Comparison of ENCODE assay signal across 10 mouse cellular contexts in the genomic region with DNA sequence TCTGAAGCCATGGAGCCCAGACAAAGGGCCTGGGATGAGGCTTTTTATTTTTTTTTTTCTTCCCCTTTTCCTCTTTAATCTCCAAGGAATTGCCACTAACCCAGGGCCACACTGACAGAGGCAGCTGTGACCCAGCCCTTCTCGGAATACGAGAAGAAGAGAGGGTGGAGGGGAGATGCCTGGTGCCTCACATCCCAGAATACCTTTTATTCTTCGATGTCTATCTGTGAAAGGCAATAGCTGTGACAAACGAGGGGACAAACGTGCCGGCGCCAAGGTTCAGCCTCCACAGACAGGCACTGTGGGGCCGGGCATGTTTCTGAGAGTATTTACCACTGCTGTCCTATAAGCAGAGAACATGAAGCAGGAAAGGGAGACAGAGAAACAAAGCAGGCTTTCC.
DNase-seq lines count a peak whose midpoint lies in the region; ATAC-seq and TF ChIP-seq lines count a peak whose summit lies in the region.
"Had no signal": no experiment of that assay in that cellular context is flagged by ENCODE, and none has a peak within 500 bp of the region (broad histone marks: within the 10 kb centered on the region; RNA-seq: fewer than 3 reads in every experiment).

No protein-coding gene starts in this region.

- WGBS in heart, embryonic 14.5 days, result 59% methylated on average over 8 of the region's 8 CpGs
- WGBS in heart, embryonic 11.5 days (ENCODE audit: insufficient replicate concordance), result 60% methylated on average over 8 of the region's 8 CpGs
- 83% methylated on average over 8 of the region's 8 CpGs for WGBS in thymus, adult 2 months
- 7% methylated on average over 8 of the region's 8 CpGs for WGBS in midbrain, embryonic 13.5 days

- H3K4me3 ChIP-seq in heart, embryonic 14.5 days (ENCODE audit: control insufficient read depth in 1 of 2, insufficient read depth in 1 of 2, low read depth in 1 of 2, low read length in 2 of 2), result no peak overlapping the region
- no peak overlapping the region for H3K4me3 ChIP-seq in heart, embryonic 11.5 days (ENCODE audit: low read depth, low read length)
- H3K4me3 ChIP-seq in thymus, adult 2 months (ENCODE audit: control insufficient read depth, insufficient read depth, low read length), result no peak overlapping the region
- H3K4me3 ChIP-seq in midbrain, embryonic 13.5 days (replicated peaks), result no peak overlapping the region
- H3K4me3 ChIP-seq: heart, embryonic 10.5 days had no signal

- DNase-seq in thymus, postnatal 4 days, result peak; percentile 31
- no peak for DNase-seq in thymus, adult 2 months
- DNase-seq in right cerebral cortex, postnatal 25 days, result no peak
- DNase-seq in thymus, postnatal 25 days, result no peak

- H3K27ac ChIP-seq in heart, embryonic 14.5 days (replicated peaks in 1 of 2; ENCODE audit: control insufficient read depth in 1 of 2, insufficient read depth in 1 of 2, low read depth in 2 of 2, low read length in 2 of 2), result no peak overlapping the region
- H3K27ac ChIP-seq in heart, embryonic 11.5 days (ENCODE audit: low read depth, low read length), result no peak overlapping the region
- H3K27ac ChIP-seq in thymus, adult 2 months (ENCODE audit: control insufficient read depth, insufficient read depth, low read length), result no peak overlapping the region
- peak overlapping the region; percentile 58 for H3K27ac ChIP-seq in midbrain, embryonic 13.5 days
- H3K27ac ChIP-seq: heart, embryonic 10.5 days had no signal

- no peak for TF ChIP-seq POLR2A in thymus, adult 2 months (IDR thresholded peaks at IDR 0.05; ENCODE audit: control insufficient read depth, extremely low read depth, insufficient read depth, low read length, poor library complexity)

- no peak for ATAC-seq in heart, embryonic 14.5 days (ENCODE audit: insufficient number of reproducible peaks, insufficient read depth, low FRiP score, low read depth)
- no peak for ATAC-seq in heart, embryonic 11.5 days (replicated peaks; ENCODE audit: insufficient number of reproducible peaks, low FRiP score, low TSS enrichment)
- peak; percentile 49; the same call in 1 of the 2 replicates for ATAC-seq in midbrain, embryonic 13.5 days
- ATAC-seq in CD4-positive, CD25-positive, alpha-beta regulatory T cell, adult 4 months, result no peak

- no peaks in the 10 kb centered on the region for H3K36me3 ChIP-seq in heart, embryonic 14.5 days (ENCODE audit: control insufficient read depth, insufficient read depth, low read length)
- H3K36me3 ChIP-seq in heart, embryonic 11.5 days (ENCODE audit: control insufficient read depth, insufficient read depth, low read length), result no peaks in the 10 kb centered on the region
- no peaks in the 10 kb centered on the region for H3K36me3 ChIP-seq in thymus, adult 2 months (ENCODE audit: control insufficient read depth, insufficient read depth, low read length)
- no peaks in the 10 kb centered on the region for H3K36me3 ChIP-seq in midbrain, embryonic 13.5 days
- H3K36me3 ChIP-seq: heart, embryonic 10.5 days had no signal

- H3K4me2 ChIP-seq in heart, embryonic 14.5 days (ENCODE audit: low read length), result peak overlapping the region; percentile 47; the same call in 1 of the 2 replicates
- H3K4me2 ChIP-seq in heart, embryonic 11.5 days, result no peak overlapping the region
- peak overlapping the region; percentile 44 for H3K4me2 ChIP-seq in midbrain, embryonic 13.5 days (replicated peaks)

- peaks cover 0 to 6% of the 10 kb centered on the region in 2 experiments; a peak in 1 of 4 replicates for H3K4me1 ChIP-seq in heart, embryonic 14.5 days (ENCODE audit: control insufficient read depth in 2 of 2, insufficient read depth in 2 of 2, low read length in 2 of 2)
- H3K4me1 ChIP-seq in heart, embryonic 11.5 days (ENCODE audit: control insufficient read depth, insufficient read depth, low read length), result no peaks in the 10 kb centered on the region
- peaks cover 5% of the 10 kb centered on the region; the same call in 1 of the 2 replicates for H3K4me1 ChIP-seq in thymus, adult 2 months (replicated peaks; ENCODE audit: control insufficient read depth, insufficient read depth, low read length)
- H3K4me1 ChIP-seq in midbrain, embryonic 13.5 days (replicated peaks), result peaks cover 14% of the 10 kb centered on the region
- H3K4me1 ChIP-seq: heart, embryonic 10.5 days had no signal

- TF ChIP-seq CTCF in thymus, adult 2 months (IDR thresholded peaks at IDR 0.05; ENCODE audit: borderline replicate concordance, control insufficient read depth, extremely low read depth, insufficient read depth, low read length, poor library complexity), result no peak

- H3K9ac ChIP-seq in heart, embryonic 14.5 days (ENCODE audit: low read length), result no peak overlapping the region
- H3K9ac ChIP-seq in heart, embryonic 11.5 days (ENCODE audit: low read depth, low read length), result no peak overlapping the region
- H3K9ac ChIP-seq in midbrain, embryonic 13.5 days (replicated peaks), result peak overlapping the region; percentile 48; the same call in 1 of the 2 replicates

- no peaks in the 10 kb centered on the region for H3K9me3 ChIP-seq in heart, embryonic 14.5 days (ENCODE audit: control insufficient read depth, low read length)
- H3K9me3 ChIP-seq in heart, embryonic 11.5 days (replicated peaks; ENCODE audit: control insufficient read depth, low read length), result no peaks in the 10 kb centered on the region
- H3K9me3 ChIP-seq in midbrain, embryonic 13.5 days, result no peaks in the 10 kb centered on the region
- H3K9me3 ChIP-seq: heart, embryonic 10.5 days had no signal

- H3K27me3 ChIP-seq in heart, embryonic 14.5 days (ENCODE audit: control insufficient read depth, insufficient read depth, low read length), result no peaks in the 10 kb centered on the region
- H3K27me3 ChIP-seq in heart, embryonic 11.5 days (ENCODE audit: control insufficient read depth, insufficient read depth, low read length), result no peaks in the 10 kb centered on the region
- no peaks in the 10 kb centered on the region for H3K27me3 ChIP-seq in thymus, adult 2 months (ENCODE audit: control insufficient read depth, insufficient read depth, low read length)
- H3K27me3 ChIP-seq in midbrain, embryonic 13.5 days, result no peaks in the 10 kb centered on the region
- H3K27me3 ChIP-seq: Patski had no signal
